Mouse (Mus musculus) hindbrain, embryonic 11.5 days (tissue): ENCODE data around the gene Pqlc2. TPM values are rescaled to one million over a fixed set of nuclear protein-coding genes. Genes with fewer than 3 reads are reported as not detected.

Source experiments
- ATAC-seq: fragments of 200-750 bp; cut with Nextera tagmentation; 2 replicates; pipeline ENCODE4 v1.8.0; 2017; ENCODE audit warnings: mild to moderate bottlenecking, moderate TSS enrichment, moderate library complexity; ENCODE audit not compliant: low FRiP score
- DNase-seq: peaks from one replicate; pipeline ENCODE4 v3.0.0-alpha.2; 2015; ENCODE audit warnings: low spot score
- H3K27ac ChIP-seq: fragments of 300-500 bp; sonication (generic); 2 replicates; pipeline ENCODE4 v1.5.1; 2014; ENCODE audit warnings: mild to moderate bottlenecking, low read depth, low read length
- H3K27me3 ChIP-seq: fragments of 300-500 bp; sonication (generic); 2 replicates; pipeline ENCODE4 v1.6.1; 2014; ENCODE audit warnings: mild to moderate bottlenecking, low read length, moderate library complexity, mixed read lengths; ENCODE audit not compliant: control insufficient read depth, insufficient read depth
- H3K36me3 ChIP-seq: fragments of 300-500 bp; sonication (generic); 2 replicates; pipeline ENCODE4 v1.6.1; 2014; ENCODE audit warnings: mild to moderate bottlenecking, low read length, moderate library complexity, mixed read lengths; ENCODE audit not compliant: control insufficient read depth, insufficient read depth
- H3K4me1 ChIP-seq: fragments of 300-500 bp; sonication (generic); replicated peaks from 2 replicates; pipeline ENCODE4 v1.6.1; 2014; ENCODE audit warnings: low read length, mixed read lengths; ENCODE audit not compliant: control insufficient read depth, insufficient read depth
- H3K4me2 ChIP-seq: fragments of 300-500 bp; sonication (generic); replicated peaks from 2 replicates; pipeline ENCODE4 v1.6.1; 2014; ENCODE audit warnings: mild to moderate bottlenecking, low read depth, low read length
- H3K4me3 ChIP-seq: fragments of 300-500 bp; sonication (generic); 2 replicates; pipeline ENCODE4 v1.5.1; 2014; ENCODE audit warnings: low read depth, low read length
- H3K9ac ChIP-seq: fragments of 300-500 bp; sonication (generic); 2 replicates; pipeline ENCODE4 v1.6.1; 2014; ENCODE audit warnings: low read depth, low read length
- H3K9me3 ChIP-seq: fragments of 300-500 bp; sonication (generic); 2 replicates; pipeline ENCODE4 v1.6.1; 2016; ENCODE audit warnings: low read length; ENCODE audit not compliant: control insufficient read depth
- WGBS: fragments of 180-500 bp; shearing (Covaris S2); extraction: QIAGEN DNeasy Blood & Tissue Kit; methylation state at CpG from one replicate; pipeline ENCODE4 v1.1.7; 2014; 5-methylcytosine and 5-hydroxymethylcytosine counted together
- polyA plus RNA-seq: library from polyadenylated mRNA; unstranded; fragments of >200 nt; fragmentation: Nextera tagmentation; extraction: Ambion mirVana; gene quantifications from 2 replicates; pipeline ENCODE4 v1.2.1, GENCODE M21; 2014

The Pqlc2 gene
- 11.8 and 13.8 TPM in 2 replicates for polyA plus RNA-seq

GRCm38 (mm10) chr4:139310171-139310898 is at the start of gene Pqlc2, which contains the start of gene Akr7a5:
Gene Pqlc2 (minus strand): TSS chr4:139310708.
Gene Akr7a5 (plus strand): TSS chr4:139310744.
- Histone ChIP-seq H3K9me3 (no peaks in the 10 kb centered on the region), H3K4me2 (peak within 1 kb of the TSS; percentile 83), H3K4me3 (peak within 1 kb of the TSS; percentile 64), H3K4me1 (peaks cover 6% of the 10 kb centered on the region), H3K9ac (peak within 1 kb of the TSS; percentile 77), H3K36me3 (no peaks in the 10 kb centered on the region), H3K27me3 (peaks cover 6% of the 10 kb centered on the region; the same call in 1 of the 2 replicates), H3K27ac (0 out of 2 replicates have a peak within 1 kb of the TSS, but pooled peaks have one; percentile 2)
- 1% methylated on average over 50 of the region's 63 CpGs for WGBS
- DNase-seq (peak; percentile 99), ATAC-seq (peak; percentile 89)

- DNase-seq = no peak
- no peak overlapping the region for H3K4me2 ChIP-seq
- H3K9me3 ChIP-seq = no peaks in the 10 kb centered on the region
- no peak overlapping the region for H3K4me3 ChIP-seq
- H3K36me3 ChIP-seq = peaks cover 7% of the 10 kb centered on the region; the same call in 1 of the 2 replicates
- H3K4me1 ChIP-seq = no peaks in the 10 kb centered on the region
- no peak for ATAC-seq
- no peak overlapping the region for H3K27ac ChIP-seq
- no peak overlapping the region for H3K9ac ChIP-seq
- 89% methylated on average over 3 of the region's 3 CpGs for WGBS
- H3K27me3 ChIP-seq = no peaks in the 10 kb centered on the region
These were observed 46.7 kb upstream of the Pqlc2 start for GRCm38 (mm10) chr4:139357211-139357610.

GRCm38 (mm10) chr4:139352832-139353231 is 42.3 kb upstream of the Pqlc2 start:
- WGBS = under 1% methylated on average over 7 of the region's 7 CpGs
- H3K9ac ChIP-seq = peak overlapping the region; percentile 96
- peak overlapping the region; percentile 97; the same call in 1 of the 2 replicates for H3K27ac ChIP-seq
- peaks cover 6% of the 10 kb centered on the region for H3K4me1 ChIP-seq
- H3K4me3 ChIP-seq = peak overlapping the region; percentile 65
- H3K36me3 ChIP-seq = peaks cover 9% of the 10 kb centered on the region; the same call in 1 of the 2 replicates
- no peaks in the 10 kb centered on the region for H3K27me3 ChIP-seq
- peak overlapping the region; percentile 85 for H3K4me2 ChIP-seq
- ATAC-seq = peak; percentile 39; the same call in 1 of the 2 replicates
- H3K9me3 ChIP-seq = no peaks in the 10 kb centered on the region
- DNase-seq = no peak

- peak; percentile 94 for ATAC-seq
- peak within 1 kb of the TSS; percentile 85 for H3K4me2 ChIP-seq
- DNase-seq = peak; percentile 86
- 0% methylated on average over 60 of the region's 64 CpGs for WGBS
- peak within 1 kb of the TSS; percentile 97 for H3K27ac ChIP-seq
- H3K27me3 ChIP-seq = no peaks in the 10 kb centered on the region
- peak within 1 kb of the TSS; percentile 96 for H3K9ac ChIP-seq
- peak within 1 kb of the TSS; percentile 65 for H3K4me3 ChIP-seq
- peaks cover 6% of the 10 kb centered on the region for H3K4me1 ChIP-seq
- H3K9me3 ChIP-seq = no peaks in the 10 kb centered on the region
- peaks cover 6% of the 10 kb centered on the region; the same call in 1 of the 2 replicates for H3K36me3 ChIP-seq
These were observed 41.6 kb upstream of the Pqlc2 start, which contains the start of the genes Mrto4, Emc1 and Ubr4 for GRCm38 (mm10) chr4:139351931-139352711. Gene Mrto4 (minus strand): TSS chr4:139352576. Gene Emc1 (plus strand): TSS chr4:139352587. Gene Ubr4 (plus strand): TSS chr4:139352609.

- Histone ChIP-seq H3K9me3 (no peaks in the 10 kb centered on the region), H3K4me3 (no peak overlapping the region), H3K4me2 (no peak overlapping the region), H3K36me3 (peaks cover 10% of the 10 kb centered on the region; the same call in 1 of the 2 replicates), H3K4me1 (no peaks in the 10 kb centered on the region), H3K9ac (no peak overlapping the region), H3K27ac (no peak overlapping the region), H3K27me3 (no peaks in the 10 kb centered on the region)
- no peak for DNase-seq
- ATAC-seq = no peak
- WGBS = 73% methylated on average over 23 of the region's 23 CpGs
These were observed 35.0 kb upstream of the Pqlc2 start for GRCm38 (mm10) chr4:139345416-139346019.

- Histone ChIP-seq H3K4me1 (no peaks in the 10 kb centered on the region), H3K27ac (no peak overlapping the region), H3K27me3 (no peaks in the 10 kb centered on the region), H3K4me2 (no peak overlapping the region), H3K9ac (no peak overlapping the region), H3K4me3 (no peak overlapping the region), H3K36me3 (0 out of 2 replicates have a peak, but pooled peaks cover 4% of the 10 kb centered on the region), H3K9me3 (no peaks in the 10 kb centered on the region)
- DNase-seq (no peak), ATAC-seq (no peak)
- WGBS = 82% methylated on average over 5 of the region's 5 CpGs
These were observed 33.2 kb upstream of the Pqlc2 start for GRCm38 (mm10) chr4:139343718-139344117.

GRCm38 (mm10) chr4:139341556-139342233 is 31.2 kb upstream of the Pqlc2 start:
- Histone ChIP-seq H3K36me3 (0 out of 2 replicates have a peak, but pooled peaks cover under 1% of the 10 kb centered on the region), H3K9me3 (no peaks in the 10 kb centered on the region), H3K4me3 (no peak overlapping the region), H3K27ac (no peak overlapping the region), H3K4me2 (no peak overlapping the region), H3K9ac (no peak overlapping the region), H3K4me1 (no peaks in the 10 kb centered on the region), H3K27me3 (no peaks in the 10 kb centered on the region; the same call in 1 of the 2 replicates)
- DNase-seq (no peak), ATAC-seq (no peak)
- 81% methylated on average over 7 of the region's 7 CpGs for WGBS

GRCm38 (mm10) chr4:139340835-139341234 is 30.3 kb upstream of the Pqlc2 start:
- H3K36me3 ChIP-seq = no peaks in the 10 kb centered on the region
- H3K4me2 ChIP-seq = no peak overlapping the region
- no peaks in the 10 kb centered on the region for H3K9me3 ChIP-seq
- no peak overlapping the region for H3K4me3 ChIP-seq
- ATAC-seq (no peak), DNase-seq (no peak)
- H3K27ac ChIP-seq = no peak overlapping the region
- H3K4me1 ChIP-seq = no peaks in the 10 kb centered on the region
- H3K27me3 ChIP-seq = no peaks in the 10 kb centered on the region; the same call in 1 of the 2 replicates
- 81% methylated on average over 4 of the region's 4 CpGs for WGBS
- no peak overlapping the region for H3K9ac ChIP-seq
